In genomic region chr12:51708941-51709686, GRCm38 (mm10) we compare ENCODE assay signal across 9 mouse cellular contexts. TPM values are rescaled to one million over a fixed set of nuclear protein-coding genes. Genes with fewer than 3 reads are reported as not detected.
DNase-seq lines count a peak whose midpoint lies in the region; ATAC-seq and TF ChIP-seq lines count a peak whose summit lies in the region.
"Had no signal": no experiment of that assay in that cellular context is flagged by ENCODE, and none has a peak within 500 bp of the region (broad histone marks: within the 10 kb centered on the region; RNA-seq: fewer than 3 reads in every experiment).

No protein-coding gene starts in this region.

- peak overlapping the region; percentile 44; the same call in 1 of the 2 replicates for H3K27ac ChIP-seq in stomach, embryonic 14.5 days (ENCODE audit: low read length)
- H3K27ac ChIP-seq in stomach, postnatal 0 days (replicated peaks): no peak overlapping the region; the same call in 1 of the 2 replicates
- H3K27ac ChIP-seq in heart, embryonic 13.5 days (replicated peaks): peak overlapping the region; percentile 65
- peak overlapping the region; percentile 66 for H3K27ac ChIP-seq in testis, adult 2 months (ENCODE audit: control insufficient read depth, insufficient read depth, low read depth, low read length)
- H3K27ac ChIP-seq in forebrain, embryonic 15.5 days (replicated peaks): no peak overlapping the region
- no peak overlapping the region for H3K27ac ChIP-seq in midbrain, embryonic 10.5 days (replicated peaks)
- H3K27ac ChIP-seq: midbrain, embryonic 12.5 days had no signal

- H3K4me2 ChIP-seq in stomach, embryonic 14.5 days (replicated peaks; ENCODE audit: low read depth, low read length): no peak overlapping the region
- no peak overlapping the region for H3K4me2 ChIP-seq in stomach, postnatal 0 days (replicated peaks; ENCODE audit: low read depth)
- peak overlapping the region; percentile 26; the same call in 1 of the 2 replicates for H3K4me2 ChIP-seq in heart, embryonic 13.5 days
- H3K4me2 ChIP-seq in forebrain, embryonic 15.5 days (replicated peaks): no peak overlapping the region
- H3K4me2 ChIP-seq: midbrain, embryonic 12.5 days had no signal

- no peak overlapping the region for H3K9ac ChIP-seq in stomach, embryonic 14.5 days (replicated peaks; ENCODE audit: low read depth, low read length)
- H3K9ac ChIP-seq in stomach, postnatal 0 days (ENCODE audit: low read length): no peak overlapping the region
- H3K9ac ChIP-seq in heart, embryonic 13.5 days: no peak overlapping the region
- no peak overlapping the region for H3K9ac ChIP-seq in forebrain, embryonic 15.5 days (replicated peaks)
- H3K9ac ChIP-seq: midbrain, embryonic 12.5 days had no signal

- H3K4me1 ChIP-seq in stomach, embryonic 14.5 days (ENCODE audit: control insufficient read depth, insufficient read depth, low read length): peaks cover 7% of the 10 kb centered on the region; the same call in 1 of the 2 replicates
- H3K4me1 ChIP-seq in stomach, postnatal 0 days (replicated peaks; ENCODE audit: control insufficient read depth, insufficient read depth): no peaks in the 10 kb centered on the region
- peaks cover 32% of the 10 kb centered on the region for H3K4me1 ChIP-seq in heart, embryonic 13.5 days
- peaks cover 5% of the 10 kb centered on the region for H3K4me1 ChIP-seq in testis, adult 2 months (ENCODE audit: control insufficient read depth, insufficient read depth, low read length)
- no peaks in the 10 kb centered on the region for H3K4me1 ChIP-seq in forebrain, embryonic 15.5 days
- 0 out of 2 replicates have a peak, but pooled peaks cover 5% of the 10 kb centered on the region for H3K4me1 ChIP-seq in midbrain, embryonic 10.5 days
- H3K4me1 ChIP-seq: midbrain, embryonic 12.5 days had no signal

- TF ChIP-seq CTCF in stomach, postnatal 0 days (IDR thresholded peaks at IDR 0.05; ENCODE audit: low read depth): no peak
- TF ChIP-seq CTCF in testis, adult 2 months (IDR thresholded peaks at IDR 0.05; ENCODE audit: control insufficient read depth, insufficient read depth, insufficient replicate concordance, low read depth, low read length): no peak

- no peak for ATAC-seq in stomach, embryonic 14.5 days (ENCODE audit: insufficient number of reproducible peaks, insufficient read depth, low FRiP score, low read depth)
- ATAC-seq in stomach, postnatal 0 days (ENCODE audit: low FRiP score, low TSS enrichment): no peak
- no peak; the same call in 1 of the 2 replicates for ATAC-seq in heart, embryonic 13.5 days (ENCODE audit: extremely low read depth, insufficient number of reproducible peaks, low FRiP score, low TSS enrichment)
- no peak for ATAC-seq in forebrain, embryonic 15.5 days (replicated peaks)

- TF ChIP-seq POLR2A in testis, adult 2 months (IDR thresholded peaks at IDR 0.05; ENCODE audit: control insufficient read depth, low read depth, low read length): no peak

- H3K36me3 ChIP-seq in stomach, embryonic 14.5 days (ENCODE audit: control insufficient read depth, insufficient read depth, low read length): no peaks in the 10 kb centered on the region
- no peaks in the 10 kb centered on the region for H3K36me3 ChIP-seq in stomach, postnatal 0 days (ENCODE audit: control insufficient read depth, insufficient read depth, low read length)
- no peaks in the 10 kb centered on the region for H3K36me3 ChIP-seq in heart, embryonic 13.5 days
- H3K36me3 ChIP-seq in testis, adult 2 months (ENCODE audit: control insufficient read depth, insufficient read depth, low read length): no peaks in the 10 kb centered on the region
- no peaks in the 10 kb centered on the region for H3K36me3 ChIP-seq in forebrain, embryonic 15.5 days
- H3K36me3 ChIP-seq in midbrain, embryonic 10.5 days: no peaks in the 10 kb centered on the region

- no peak for TF ChIP-seq EP300 in stomach, postnatal 0 days (optimal IDR thresholded peaks at IDR 0.05)

- DNase-seq in stomach, postnatal 0 days (ENCODE audit: low spot score): no peak
- DNase-seq in left cerebral cortex, adult 9 months (ENCODE audit: low spot score in 2 of 2): peak; percentile 61 to 89
- DNase-seq in yolk sac, embryonic 10.5 days (ENCODE audit: low spot score): no peak
- DNase-seq in midbrain, embryonic 10.5 days (ENCODE audit: low spot score): no peak

- H3K9me3 ChIP-seq in stomach, embryonic 14.5 days (ENCODE audit: control insufficient read depth, low read depth, low read length): no peaks in the 10 kb centered on the region
- H3K9me3 ChIP-seq in stomach, postnatal 0 days (ENCODE audit: control insufficient read depth, low read length): no peaks in the 10 kb centered on the region
- H3K9me3 ChIP-seq in heart, embryonic 13.5 days: no peaks in the 10 kb centered on the region
- H3K9me3 ChIP-seq in forebrain, embryonic 15.5 days: no peaks in the 10 kb centered on the region
- no peaks in the 10 kb centered on the region for H3K9me3 ChIP-seq in midbrain, embryonic 10.5 days (replicated peaks)
- H3K9me3 ChIP-seq: midbrain, embryonic 12.5 days had no signal

- H3K27me3 ChIP-seq in stomach, embryonic 14.5 days (ENCODE audit: control insufficient read depth, insufficient read depth, low read length): no peaks in the 10 kb centered on the region
- H3K27me3 ChIP-seq in stomach, postnatal 0 days (ENCODE audit: control insufficient read depth, insufficient read depth, low read length): no peaks in the 10 kb centered on the region
- H3K27me3 ChIP-seq in heart, embryonic 13.5 days (replicated peaks): no peaks in the 10 kb centered on the region
- H3K27me3 ChIP-seq in testis, adult 2 months (ENCODE audit: control insufficient read depth, insufficient read depth, low read length): no peaks in the 10 kb centered on the region
- H3K27me3 ChIP-seq in forebrain, embryonic 15.5 days: no peaks in the 10 kb centered on the region
- no peaks in the 10 kb centered on the region for H3K27me3 ChIP-seq in midbrain, embryonic 10.5 days (ENCODE audit: low read depth, poor library complexity, severe bottlenecking)
- H3K27me3 ChIP-seq: midbrain, embryonic 12.5 days had no signal

- no peak overlapping the region for H3K4me3 ChIP-seq in stomach, embryonic 14.5 days (ENCODE audit: low read depth, low read length)
- no peak overlapping the region for H3K4me3 ChIP-seq in stomach, postnatal 0 days (ENCODE audit: low read depth, low read length)
- H3K4me3 ChIP-seq in heart, embryonic 13.5 days: no peak overlapping the region
- no peak overlapping the region for H3K4me3 ChIP-seq in testis, adult 2 months (ENCODE audit: control insufficient read depth, low read depth, low read length)
- H3K4me3 ChIP-seq in forebrain, embryonic 15.5 days: no peak overlapping the region
- H3K4me3 ChIP-seq in midbrain, embryonic 10.5 days: no peak overlapping the region
- H3K4me3 ChIP-seq: midbrain, embryonic 12.5 days had no signal

- 58% methylated on average over 14 of the region's 14 CpGs for WGBS in stomach, embryonic 14.5 days
- 64% methylated on average over 14 of the region's 14 CpGs for WGBS in stomach, postnatal 0 days
- 44% methylated on average over 14 of the region's 14 CpGs for WGBS in heart, embryonic 13.5 days
- WGBS in forebrain, embryonic 15.5 days: 64% methylated on average over 14 of the region's 14 CpGs
- WGBS in midbrain, embryonic 10.5 days: 69% methylated on average over 14 of the region's 14 CpGs

RNA-seq across cellular contexts. Expression of gene Strn3, which starts 17.4 kb away (rescaled TPM):
- polyA plus RNA-seq in stomach, embryonic 14.5 days (2014; fragmentation: Nextera tagmentation; extraction: Ambion mirVana): 62.2 and 63.6 TPM in 2 replicates
- polyA plus RNA-seq in stomach, postnatal 0 days (2015; fragmentation: Nextera tagmentation; extraction: Ambion mirVana): 25.7 and 26.0 TPM in 2 replicates
- polyA plus RNA-seq in heart, embryonic 13.5 days (2015; fragmentation: Nextera tagmentation; extraction: Ambion mirVana): 37.3 and 40.0 TPM in 2 replicates
- polyA plus RNA-seq in testis, adult 2 months (2012; rRNA removed): 8.3 and 10.2 TPM in 2 replicates
- 41.3 and 44.3 TPM in 2 replicates for polyA plus RNA-seq in forebrain, embryonic 15.5 days (2015; fragmentation: Nextera tagmentation; extraction: Ambion mirVana)
- 39.3 and 46.0 TPM in 2 replicates for polyA plus RNA-seq in midbrain, embryonic 10.5 days (2016; fragmentation: Nextera tagmentation; extraction: Ambion mirVana)

RNA-seq across cellular contexts. Expression of gene Ap4s1, which starts 18.3 kb away (rescaled TPM):
- polyA plus RNA-seq in stomach, embryonic 14.5 days (2014; fragmentation: Nextera tagmentation; extraction: Ambion mirVana): 29.6 and 34.1 TPM in 2 replicates
- polyA plus RNA-seq in stomach, postnatal 0 days (2015; fragmentation: Nextera tagmentation; extraction: Ambion mirVana): 28.8 and 30.3 TPM in 2 replicates
- 27.6 and 35.2 TPM in 2 replicates for polyA plus RNA-seq in heart, embryonic 13.5 days (2015; fragmentation: Nextera tagmentation; extraction: Ambion mirVana)
- polyA plus RNA-seq in testis, adult 2 months (2012; rRNA removed): 6.0 and 8.3 TPM in 2 replicates
- 43.3 and 46.4 TPM in 2 replicates for polyA plus RNA-seq in forebrain, embryonic 15.5 days (2015; fragmentation: Nextera tagmentation; extraction: Ambion mirVana)
- 39.7 and 41.8 TPM in 2 replicates for polyA plus RNA-seq in midbrain, embryonic 10.5 days (2016; fragmentation: Nextera tagmentation; extraction: Ambion mirVana)

Comparison
In these comparisons a context has a peak if more than half of its experiments do, and no peak if none do; other contexts are left out.
1. H3K27ac ChIP-seq: peak in stomach, embryonic 14.5 days (single experiment), heart, embryonic 13.5 days (single experiment) and testis, adult 2 months (single experiment); none in stomach, postnatal 0 days (single experiment), forebrain, embryonic 15.5 days (single experiment) and midbrain, embryonic 10.5 days (single experiment).
2. DNase-seq: peak in left cerebral cortex, adult 9 months (2 of 2); none in stomach, postnatal 0 days (single experiment), yolk sac, embryonic 10.5 days (single experiment) and midbrain, embryonic 10.5 days (single experiment).